Mouse (Mus musculus): ENCODE measurements at regions not wholly inside any gene's neighbourhood (a gene's known extent, or its start where the extent isn't known, plus 50 kb on each side); places are given as distances from the start of the nearest gene placed in this dataset.
A peak's percentile ranks its signal among the peaks of the same experiment; 100 is the strongest.

DNA sequence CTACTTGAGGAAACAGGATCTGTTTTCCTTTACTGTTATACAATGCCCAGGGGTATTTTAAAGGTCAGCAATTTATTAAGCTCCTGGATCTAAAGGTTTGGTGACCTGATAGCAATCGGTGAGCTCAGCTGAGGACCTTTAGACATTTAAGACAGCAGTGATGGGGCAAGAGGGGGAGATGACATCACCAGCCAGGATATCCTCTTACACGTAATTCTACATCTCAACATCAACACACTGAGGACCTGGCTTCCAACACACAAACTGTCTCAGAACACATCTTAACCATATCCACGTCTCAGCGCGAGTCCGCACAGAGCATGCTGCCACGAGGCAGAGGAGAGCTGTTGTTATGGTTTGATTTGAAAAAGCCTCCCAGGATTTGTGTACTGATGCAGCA is 69.2 kb downstream of the Nhlrc3 start:
- no peaks in the 10 kb centered on the region for H3K9me3 ChIP-seq (ENCODE audit: control insufficient read depth, low read length)
- WGBS, result 94% methylated on average over 7 of the region's 7 CpGs
- no peak for ATAC-seq (ENCODE audit: low FRiP score, low TSS enrichment)

GRCm38 (mm10) chr3:53381704-53382581 is 81.2 kb downstream of the Nhlrc3 start:
- Histone ChIP-seq H3K36me3 (ENCODE audit: control insufficient read depth, insufficient read depth, low read length) (no peaks in the 10 kb centered on the region), H3K27me3 (ENCODE audit: control insufficient read depth, insufficient read depth, low read length) (no peaks in the 10 kb centered on the region), H3K9me3 (ENCODE audit: control insufficient read depth, low read length) (no peaks in the 10 kb centered on the region), H3K27ac (replicated peaks; ENCODE audit: low read depth, low read length) (no peak overlapping the region), H3K9ac (replicated peaks; ENCODE audit: low read length) (no peak overlapping the region), H3K4me2 (ENCODE audit: low read length) (no peak overlapping the region), H3K4me1 (ENCODE audit: control insufficient read depth, insufficient read depth, low read length) (no peaks in the 10 kb centered on the region), H3K4me3 (replicated peaks; ENCODE audit: low read depth, low read length) (no peak overlapping the region)
- 69% methylated on average over 14 of the region's 14 CpGs for WGBS
- ATAC-seq (ENCODE audit: low FRiP score, low TSS enrichment) (no peak), DNase-seq (no peak)

More for the DNA sequence above, 69.2 kb downstream of the Nhlrc3 start:
- Histone ChIP-seq H3K9ac (replicated peaks; ENCODE audit: low read length) (no peak overlapping the region), H3K36me3 (ENCODE audit: control insufficient read depth, insufficient read depth, low read length) (no peaks in the 10 kb centered on the region), H3K27me3 (ENCODE audit: control insufficient read depth, insufficient read depth, low read length) (no peaks in the 10 kb centered on the region), H3K4me1 (ENCODE audit: control insufficient read depth, insufficient read depth, low read length) (no peaks in the 10 kb centered on the region), H3K4me3 (replicated peaks; ENCODE audit: low read depth, low read length) (no peak overlapping the region), H3K4me2 (ENCODE audit: low read length) (no peak overlapping the region), H3K27ac (replicated peaks; ENCODE audit: low read depth, low read length) (no peak overlapping the region)
- DNase-seq, result no peak

DNA sequence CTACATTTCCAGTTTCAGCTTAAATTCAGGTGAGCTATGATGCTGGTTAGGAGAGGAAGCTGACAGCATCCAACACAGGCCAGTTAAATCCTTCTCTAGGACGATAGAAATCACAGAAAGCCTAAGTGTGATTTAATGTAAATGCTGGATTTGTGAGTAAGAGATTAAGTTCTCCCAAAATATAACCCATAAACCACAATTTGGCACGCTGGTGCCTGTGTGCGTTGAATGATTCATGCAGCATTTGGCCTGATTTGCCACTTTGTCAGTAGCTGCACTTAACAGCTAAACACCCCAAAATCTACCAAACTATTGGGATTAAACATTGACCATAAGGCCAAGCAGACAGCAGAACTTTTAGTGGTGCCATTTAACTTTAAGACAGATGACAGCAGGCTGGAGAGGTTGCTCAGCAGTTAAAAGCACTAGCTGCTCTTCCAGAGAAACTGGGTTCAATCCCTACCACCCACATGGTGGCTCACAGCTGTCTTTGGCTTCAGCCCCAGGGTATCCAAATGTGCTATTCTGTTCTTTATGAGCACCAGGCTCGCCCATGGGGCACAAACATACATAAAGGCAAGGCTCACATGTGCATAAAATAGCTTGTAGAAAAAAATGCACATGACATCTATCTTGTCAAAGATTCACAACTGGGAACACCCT is 83.5 kb downstream of the Nhlrc3 start:
- Histone ChIP-seq H3K27ac (replicated peaks; ENCODE audit: low read depth, low read length) (no peak overlapping the region), H3K9me3 (ENCODE audit: control insufficient read depth, low read length) (no peaks in the 10 kb centered on the region), H3K27me3 (ENCODE audit: control insufficient read depth, insufficient read depth, low read length) (no peaks in the 10 kb centered on the region), H3K4me2 (ENCODE audit: low read length) (no peak overlapping the region), H3K36me3 (ENCODE audit: control insufficient read depth, insufficient read depth, low read length) (no peaks in the 10 kb centered on the region), H3K9ac (replicated peaks; ENCODE audit: low read length) (no peak overlapping the region), H3K4me3 (replicated peaks; ENCODE audit: low read depth, low read length) (no peak overlapping the region), H3K4me1 (ENCODE audit: control insufficient read depth, insufficient read depth, low read length) (no peaks in the 10 kb centered on the region)
- ATAC-seq (ENCODE audit: low FRiP score, low TSS enrichment), result no peak
- no peak for DNase-seq
- WGBS, result 77% methylated on average over 4 of the region's 4 CpGs

DNA sequence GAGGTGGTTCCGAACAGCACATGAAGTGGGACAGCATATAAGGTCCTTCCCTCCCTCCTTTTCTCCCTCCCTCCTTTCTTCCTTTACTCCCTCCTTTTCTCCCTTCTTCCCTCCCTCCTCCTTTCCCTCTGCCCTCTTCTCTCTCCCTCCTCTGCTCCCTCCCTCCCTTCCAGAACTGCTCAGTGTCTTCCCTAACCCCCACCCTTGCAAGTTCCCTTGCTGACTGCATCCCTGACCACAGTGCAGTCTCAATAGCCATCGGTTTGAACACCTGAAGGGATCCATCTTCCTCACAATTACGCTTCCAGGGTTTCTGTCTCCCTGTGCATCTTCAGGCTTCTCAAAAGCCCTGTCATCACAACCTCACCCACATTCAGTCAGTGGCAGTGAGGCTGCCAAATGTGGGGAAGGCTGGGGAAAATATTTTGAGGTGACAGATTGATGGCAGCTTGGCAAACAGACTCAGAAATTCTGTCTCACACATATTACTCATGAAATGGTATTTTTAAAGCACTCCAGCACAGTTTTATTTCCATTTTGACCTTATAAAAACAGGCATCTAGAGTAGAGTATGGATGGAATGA is 86.2 kb downstream of the Nhlrc3 start:
- H3K9me3 ChIP-seq (ENCODE audit: control insufficient read depth, low read length), result no peaks in the 10 kb centered on the region
- no peak for DNase-seq
- no peak overlapping the region for H3K27ac ChIP-seq (replicated peaks; ENCODE audit: low read depth, low read length)
- ATAC-seq (ENCODE audit: low FRiP score, low TSS enrichment), result no peak
- no peak overlapping the region for H3K4me3 ChIP-seq (replicated peaks; ENCODE audit: low read depth, low read length)
- H3K27me3 ChIP-seq (ENCODE audit: control insufficient read depth, insufficient read depth, low read length), result no peaks in the 10 kb centered on the region
- no peak overlapping the region for H3K9ac ChIP-seq (replicated peaks; ENCODE audit: low read length)
- WGBS, result 82% methylated on average over 3 of the region's 3 CpGs
- no peaks in the 10 kb centered on the region for H3K36me3 ChIP-seq (ENCODE audit: control insufficient read depth, insufficient read depth, low read length)
- H3K4me2 ChIP-seq (ENCODE audit: low read length), result no peak overlapping the region
- H3K4me1 ChIP-seq (ENCODE audit: control insufficient read depth, insufficient read depth, low read length), result 0 out of 2 replicates have a peak, but pooled peaks cover 4% of the 10 kb centered on the region

GRCm38 (mm10) chr3:53372887-53373286 is 90.2 kb downstream of the Nhlrc3 start:
- ATAC-seq (ENCODE audit: low FRiP score, low TSS enrichment) (no peak; the same call in 1 of the 2 replicates), DNase-seq (peak; percentile 64)

GRCm38 (mm10) chr3:53371910-53372309 is 91.2 kb downstream of the Nhlrc3 start:
- DNase-seq (no peak), ATAC-seq (ENCODE audit: low FRiP score, low TSS enrichment) (no peak)
- H3K4me1 ChIP-seq (ENCODE audit: control insufficient read depth, insufficient read depth, low read length), result 0 out of 2 replicates have a peak, but pooled peaks cover 4% of the 10 kb centered on the region
- no peak overlapping the region for H3K9ac ChIP-seq (replicated peaks; ENCODE audit: low read length)
- no peak overlapping the region for H3K27ac ChIP-seq (replicated peaks; ENCODE audit: low read depth, low read length)
- no peaks in the 10 kb centered on the region for H3K36me3 ChIP-seq (ENCODE audit: control insufficient read depth, insufficient read depth, low read length)
- 0 out of 2 replicates have a peak, but pooled peaks cover 4% of the 10 kb centered on the region for H3K9me3 ChIP-seq (ENCODE audit: control insufficient read depth, low read length)
- H3K27me3 ChIP-seq (ENCODE audit: control insufficient read depth, insufficient read depth, low read length), result no peaks in the 10 kb centered on the region
- H3K4me3 ChIP-seq (replicated peaks; ENCODE audit: low read depth, low read length), result no peak overlapping the region
- H3K4me2 ChIP-seq (ENCODE audit: low read length), result no peak overlapping the region
- WGBS, result 73% methylated on average over 7 of the region's 7 CpGs

More at GRCm38 (mm10) chr3:53372887-53373286, 90.2 kb downstream of the Nhlrc3 start:
- WGBS, result 44% methylated on average over 7 of the region's 7 CpGs
- no peak overlapping the region for H3K27ac ChIP-seq (replicated peaks; ENCODE audit: low read depth, low read length)
- no peak overlapping the region for H3K9ac ChIP-seq (replicated peaks; ENCODE audit: low read length)
- no peaks in the 10 kb centered on the region for H3K36me3 ChIP-seq (ENCODE audit: control insufficient read depth, insufficient read depth, low read length)
- H3K4me3 ChIP-seq (replicated peaks; ENCODE audit: low read depth, low read length), result no peak overlapping the region
- H3K27me3 ChIP-seq (ENCODE audit: control insufficient read depth, insufficient read depth, low read length), result no peaks in the 10 kb centered on the region
- 0 out of 2 replicates have a peak, but pooled peaks cover 4% of the 10 kb centered on the region for H3K9me3 ChIP-seq (ENCODE audit: control insufficient read depth, low read length)
- H3K4me1 ChIP-seq (ENCODE audit: control insufficient read depth, insufficient read depth, low read length), result 0 out of 2 replicates have a peak, but pooled peaks cover 4% of the 10 kb centered on the region
- H3K4me2 ChIP-seq (ENCODE audit: low read length), result no peak overlapping the region

DNA sequence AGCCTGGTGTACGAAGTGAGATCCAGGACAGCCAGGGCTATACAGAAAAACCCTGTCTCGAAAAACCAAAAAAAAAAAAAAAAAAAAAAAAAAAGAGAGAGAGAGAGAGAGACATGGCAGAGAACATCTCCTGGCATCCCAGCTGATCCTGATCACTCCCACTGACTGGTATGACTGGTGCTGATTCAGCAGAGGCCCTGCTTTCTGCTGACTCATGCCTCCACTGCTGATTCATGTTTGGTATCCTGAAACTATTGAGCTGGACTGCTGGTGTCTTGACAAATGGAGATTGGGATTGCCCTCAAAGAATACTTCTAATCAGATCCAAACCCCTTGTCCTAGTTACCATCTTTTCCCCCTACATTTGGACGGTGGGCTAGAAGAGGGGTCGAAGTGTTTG is 101.9 kb downstream of the Nhlrc3 start:
- Histone ChIP-seq H3K4me2 (ENCODE audit: low read length) (no peak overlapping the region), H3K9me3 (ENCODE audit: control insufficient read depth, low read length) (no peaks in the 10 kb centered on the region), H3K9ac (replicated peaks; ENCODE audit: low read length) (no peak overlapping the region), H3K4me3 (replicated peaks; ENCODE audit: low read depth, low read length) (no peak overlapping the region), H3K27ac (replicated peaks; ENCODE audit: low read depth, low read length) (no peak overlapping the region), H3K27me3 (ENCODE audit: control insufficient read depth, insufficient read depth, low read length) (no peaks in the 10 kb centered on the region), H3K4me1 (ENCODE audit: control insufficient read depth, insufficient read depth, low read length) (no peaks in the 10 kb centered on the region), H3K36me3 (ENCODE audit: control insufficient read depth, insufficient read depth, low read length) (no peaks in the 10 kb centered on the region)
- DNase-seq, result no peak
- no peak for ATAC-seq (ENCODE audit: low FRiP score, low TSS enrichment)
- WGBS, result 93% methylated on average over 4 of the region's 4 CpGs

- WGBS, result 60% methylated on average over 8 of the region's 8 CpGs
- no peaks in the 10 kb centered on the region for H3K4me1 ChIP-seq (ENCODE audit: control insufficient read depth, insufficient read depth, low read length)
- ATAC-seq (ENCODE audit: low FRiP score, low TSS enrichment), result no peak
- no peak overlapping the region for H3K9ac ChIP-seq (replicated peaks; ENCODE audit: low read length)
- no peak overlapping the region for H3K27ac ChIP-seq (replicated peaks; ENCODE audit: low read depth, low read length)
- DNase-seq, result no peak
- H3K27me3 ChIP-seq (ENCODE audit: control insufficient read depth, insufficient read depth, low read length), result no peaks in the 10 kb centered on the region
- no peak overlapping the region for H3K4me2 ChIP-seq (ENCODE audit: low read length)
- no peak overlapping the region for H3K4me3 ChIP-seq (replicated peaks; ENCODE audit: low read depth, low read length)
- no peaks in the 10 kb centered on the region for H3K9me3 ChIP-seq (ENCODE audit: control insufficient read depth, low read length)
- no peaks in the 10 kb centered on the region for H3K36me3 ChIP-seq (ENCODE audit: control insufficient read depth, insufficient read depth, low read length)
Observed at GRCm38 (mm10) chr3:53353693-53354092, 109.4 kb downstream of the Nhlrc3 start.

All from midbrain, embryonic 14.5 days (tissue).